Mouse (Mus musculus) myocyte (in vitro differentiated cells): ENCODE data around the gene Mycbp2.

Source experiments
- MAX ChIP-seq: IDR thresholded peaks from one replicate; pipeline ENCODE4 v1.6.1; 2011; ENCODE audit warnings: low read depth, mild to moderate bottlenecking, control low read depth
- POLR2A ChIP-seq: IDR thresholded peaks from one replicate; pipeline ENCODE4 v1.6.1; 2011; ENCODE audit warnings: low read depth, mild to moderate bottlenecking, control low read depth, moderate library complexity; ENCODE audit not compliant: insufficient read length
- TCF12 ChIP-seq: IDR thresholded peaks from one replicate; pipeline ENCODE4 v1.6.1; 2011; ENCODE audit warnings: mild to moderate bottlenecking, control low read depth; ENCODE audit not compliant: poor library complexity, insufficient read depth, severe bottlenecking
- USF1 ChIP-seq: IDR thresholded peaks from one replicate; pipeline ENCODE4 v1.6.1; 2011; ENCODE audit warnings: low read depth, mild to moderate bottlenecking, control low read depth, moderate library complexity

- TF ChIP-seq POLR2A (no peak), MAX (no peak), TCF12 (no peak), USF1 (no peak)
Measured at GRCm38 (mm10) chr14:103125756-103126155, 220.9 kb downstream of the Mycbp2 start.
